Mouse (Mus musculus) retina, postnatal 1 day (tissue): ENCODE measurements around the gene Tmprss6.
A peak's percentile ranks its signal among the peaks of the same experiment; 100 is the strongest.

Source experiments
- DNase-seq: peaks from one replicate; pipeline ENCODE4 v3.0.0-alpha.2; 2012

Gene Tmprss6

GRCm38 (mm10) chr15:78443857-78444256 is 24.6 kb downstream of the Tmprss6 start:
- DNase-seq, result no peak

DNA sequence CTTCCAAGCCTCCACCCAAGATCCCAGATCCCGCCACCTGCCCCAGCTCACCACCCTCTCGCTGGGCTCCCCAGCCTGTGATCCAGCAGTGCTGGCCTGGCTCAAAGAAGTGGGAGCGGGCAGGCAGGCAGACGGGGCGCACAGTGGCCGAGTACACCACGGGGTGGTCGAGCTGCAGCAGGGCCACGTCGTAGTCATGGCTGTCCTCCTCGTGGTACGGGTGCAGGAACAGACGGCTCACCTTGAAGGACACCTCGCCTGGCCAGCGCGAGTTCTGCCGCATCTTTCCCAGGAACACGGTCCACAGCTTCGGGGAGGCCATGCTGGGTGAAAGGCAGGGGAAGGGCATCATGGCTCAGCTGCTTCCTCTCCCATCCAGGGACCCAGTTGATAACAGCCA is 26.2 kb downstream of the Tmprss6 start:
- no peak for DNase-seq

- no peak for DNase-seq
Observed at GRCm38 (mm10) chr15:78438973-78439372, 29.5 kb downstream of the Tmprss6 start.

DNA sequence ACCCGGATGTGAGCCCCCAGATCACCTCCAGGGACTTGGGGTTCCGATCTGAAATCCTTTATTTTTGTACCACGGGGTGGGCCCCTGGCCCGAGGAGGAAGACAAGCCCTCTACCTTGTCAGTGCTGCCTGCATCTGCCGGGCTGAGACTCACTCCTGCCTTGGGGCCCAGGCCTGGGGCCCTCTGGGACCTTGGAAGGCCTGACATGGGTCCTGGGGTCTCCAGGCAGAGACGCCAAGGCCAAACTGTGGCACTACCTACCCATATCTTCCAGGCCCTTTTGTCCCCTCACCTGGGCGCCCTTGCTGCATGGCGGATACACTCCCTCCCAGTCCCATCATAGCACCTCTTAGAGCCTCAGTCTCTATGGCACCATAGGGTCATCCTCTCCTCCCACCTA is 29.9 kb downstream of the Tmprss6 start:
- DNase-seq, result no peak

DNA sequence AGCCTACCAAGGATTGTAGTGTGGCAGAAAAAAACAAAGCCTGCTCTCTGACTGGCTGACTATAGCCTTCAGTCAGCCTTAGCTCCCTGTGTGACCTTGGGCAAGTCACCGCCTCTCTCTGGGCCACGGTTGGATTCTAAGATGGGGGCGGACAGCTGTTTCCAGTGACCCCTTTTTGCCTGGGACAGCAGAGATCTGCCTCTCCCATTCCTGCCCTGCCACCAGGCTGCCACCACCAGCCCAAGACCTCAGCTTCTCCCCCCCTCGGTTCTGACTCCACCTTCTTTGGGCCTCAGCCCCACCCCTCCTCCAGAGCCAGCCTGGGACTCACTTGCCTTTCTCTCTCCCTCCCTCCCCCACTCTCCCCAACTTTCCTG is 30.4 kb downstream of the Tmprss6 start:
- no peak for DNase-seq

DNA sequence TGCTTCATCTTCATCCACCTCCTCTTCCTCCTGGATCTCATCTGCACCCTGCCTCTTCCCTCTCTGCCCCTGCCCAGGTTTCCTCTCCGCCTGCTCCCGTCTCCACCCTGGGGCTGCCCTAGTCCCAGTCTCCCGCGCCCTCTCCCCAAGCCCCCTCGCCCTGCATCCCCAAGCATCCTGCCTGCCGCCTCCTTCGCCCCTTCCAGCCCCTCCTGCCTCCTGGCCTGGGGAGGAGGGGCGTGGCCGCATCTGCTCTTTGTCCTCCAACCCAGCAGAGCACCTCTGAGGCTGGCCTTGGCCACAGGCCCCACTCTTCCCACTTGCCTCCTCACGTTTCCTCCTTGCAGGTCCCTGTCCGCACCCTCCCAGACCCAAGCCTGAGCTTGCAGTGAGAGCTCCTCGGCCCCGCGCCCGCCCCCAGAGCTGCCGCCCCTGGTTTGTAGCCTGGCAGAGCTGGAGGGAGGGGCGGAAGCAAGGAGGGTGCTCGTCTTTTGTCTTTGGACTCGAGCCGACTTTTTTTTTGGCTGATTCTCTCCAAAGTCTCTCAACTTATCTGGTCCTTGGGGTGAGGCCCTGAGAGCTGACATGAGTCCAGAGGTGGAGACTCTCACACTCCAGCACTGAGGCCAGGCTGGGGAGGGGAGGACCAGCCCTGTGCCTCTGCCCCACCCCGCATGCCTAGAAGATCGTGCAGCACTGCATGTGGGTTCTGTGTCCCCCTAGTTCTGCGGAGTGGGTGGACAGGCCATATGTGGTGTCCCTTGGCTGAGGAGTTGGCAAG is 31.0 kb downstream of the Tmprss6 start:
- no peak for DNase-seq

- peak; percentile 89 for DNase-seq
Observed at GRCm38 (mm10) chr15:78436380-78437192, 31.8 kb downstream of the Tmprss6 start.

DNA sequence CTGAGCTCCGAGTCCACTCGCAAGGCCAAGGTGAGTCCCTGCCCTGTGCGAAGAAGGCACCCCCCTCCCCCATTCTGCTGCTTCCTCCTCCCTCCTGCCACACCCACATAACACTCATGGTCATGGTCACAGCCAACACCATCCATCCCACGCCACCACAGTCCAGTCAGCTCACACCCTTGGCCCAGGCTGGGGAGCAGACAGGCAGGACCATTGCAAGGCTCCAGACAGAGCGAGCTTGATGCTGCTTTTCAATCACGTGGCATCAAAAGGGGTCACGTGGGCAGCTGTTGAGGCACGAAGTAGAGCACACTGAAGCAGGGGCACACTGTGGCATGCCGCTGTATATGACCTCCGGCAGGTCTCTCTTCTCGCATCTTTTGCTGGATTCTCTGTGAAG is 32.8 kb downstream of the Tmprss6 start:
- DNase-seq, result no peak

DNA sequence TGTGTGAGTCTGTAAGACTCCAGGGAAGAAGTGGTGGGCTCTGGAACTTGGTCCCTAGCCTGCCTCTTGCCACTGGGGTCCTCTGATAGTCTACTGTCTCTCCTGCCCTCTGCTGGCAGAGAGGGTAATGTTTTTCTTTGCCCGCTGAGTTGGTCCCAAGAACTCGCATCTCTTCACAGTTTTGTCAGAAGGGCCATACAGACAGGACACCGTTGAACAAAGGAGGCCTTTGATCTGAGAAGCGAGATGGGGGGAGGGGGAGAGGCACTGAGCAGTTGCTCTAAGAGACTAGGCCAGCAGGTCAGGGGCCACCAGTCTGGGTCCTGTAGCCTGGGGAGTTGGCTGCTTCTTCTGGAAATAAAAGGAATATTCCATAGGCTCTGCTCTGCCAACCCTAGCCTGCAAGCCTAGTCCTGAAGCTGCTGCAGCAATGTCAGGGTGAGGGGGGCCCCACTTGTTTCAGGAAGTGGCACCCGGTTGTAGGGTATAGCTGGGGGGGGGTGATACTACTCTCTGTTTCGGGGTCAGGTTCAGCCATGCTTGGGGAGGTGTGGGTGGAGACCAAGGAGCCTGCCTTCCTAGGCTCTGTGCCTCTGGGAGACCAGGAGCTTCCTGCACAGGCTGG is 33.4 kb downstream of the Tmprss6 start:
- DNase-seq, result peak; percentile 82

DNA sequence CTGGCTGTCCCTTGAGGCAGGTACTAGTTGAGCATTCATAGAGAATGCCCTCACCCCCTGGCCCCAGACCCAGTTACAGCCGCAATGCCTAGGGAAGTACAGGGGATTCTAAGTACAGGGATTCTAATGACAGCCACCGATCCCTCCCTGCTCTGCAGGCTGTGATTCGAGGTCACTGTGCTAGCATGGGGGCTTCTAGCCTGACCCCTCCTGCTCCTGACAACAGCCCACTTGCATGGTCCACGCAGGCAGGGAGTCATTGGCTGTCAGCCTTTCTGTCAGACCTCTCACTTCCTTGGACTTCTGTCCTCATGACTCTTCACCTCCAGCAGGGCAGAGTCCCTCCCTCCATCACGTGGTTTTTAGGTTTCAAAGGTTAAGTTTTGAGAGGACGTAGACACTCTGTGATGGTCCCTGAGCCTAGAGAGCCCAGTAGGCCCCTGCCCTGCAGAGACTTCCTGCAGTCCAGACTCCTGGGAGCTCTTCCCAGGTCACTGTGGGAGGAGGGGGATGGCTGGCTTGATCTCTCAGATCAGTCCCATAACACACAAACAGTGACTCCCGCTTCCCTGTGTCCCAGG is 36.8 kb downstream of the Tmprss6 start:
- DNase-seq, result no peak

GRCm38 (mm10) chr15:78430874-78431273 is 37.6 kb downstream of the Tmprss6 start:
- no peak for DNase-seq

GRCm38 (mm10) chr15:78429871-78430622 is 38.4 kb downstream of the Tmprss6 start:
- DNase-seq, result no peak

GRCm38 (mm10) chr15:78429139-78429459 is 39.3 kb downstream of the Tmprss6 start:
- DNase-seq, result no peak

DNA sequence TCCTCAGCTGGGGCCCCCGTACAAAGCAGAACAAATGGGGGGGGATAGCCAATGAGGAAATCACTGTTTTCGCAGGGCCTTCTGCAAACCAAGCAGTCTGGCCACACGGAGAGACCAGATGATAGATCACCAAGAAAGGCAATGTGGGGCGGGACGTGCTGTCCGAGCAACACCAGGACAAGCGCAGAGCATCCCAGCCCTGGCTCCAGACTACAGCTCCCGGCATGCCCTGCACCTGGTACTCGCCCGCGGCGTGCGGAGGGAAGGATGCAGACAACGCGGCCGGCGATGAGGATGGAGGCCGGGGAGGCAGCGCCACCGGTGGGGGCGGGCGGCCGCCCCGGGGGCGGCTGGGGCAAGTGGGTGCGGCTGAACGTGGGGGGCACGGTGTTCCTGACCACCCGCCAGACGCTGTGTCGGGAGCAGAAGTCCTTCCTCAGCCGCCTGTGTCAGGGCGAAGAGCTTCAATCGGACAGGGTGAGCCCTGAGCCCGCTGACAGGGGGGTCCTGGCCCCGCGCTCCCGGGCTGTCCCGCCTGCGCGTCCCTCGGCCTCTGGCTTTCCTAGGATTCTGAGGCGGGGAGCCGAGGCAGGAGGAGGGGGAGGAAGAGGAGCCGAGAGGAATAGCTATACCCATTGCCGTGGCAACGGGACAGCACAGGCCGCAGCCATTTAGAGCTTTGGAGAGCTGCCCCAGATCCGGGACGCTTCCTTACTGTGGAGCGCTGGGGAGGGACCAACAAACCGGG is 39.9 kb downstream of the Tmprss6 start, which contains the start of gene Kctd17:
Gene Kctd17 (plus strand): TSS at position 174 of the 748 bp plus-strand sequence.
- peak; percentile 82 for DNase-seq

GRCm38 (mm10) chr15:78425230-78425629 is 43.2 kb downstream of the Tmprss6 start:
- no peak for DNase-seq

DNA sequence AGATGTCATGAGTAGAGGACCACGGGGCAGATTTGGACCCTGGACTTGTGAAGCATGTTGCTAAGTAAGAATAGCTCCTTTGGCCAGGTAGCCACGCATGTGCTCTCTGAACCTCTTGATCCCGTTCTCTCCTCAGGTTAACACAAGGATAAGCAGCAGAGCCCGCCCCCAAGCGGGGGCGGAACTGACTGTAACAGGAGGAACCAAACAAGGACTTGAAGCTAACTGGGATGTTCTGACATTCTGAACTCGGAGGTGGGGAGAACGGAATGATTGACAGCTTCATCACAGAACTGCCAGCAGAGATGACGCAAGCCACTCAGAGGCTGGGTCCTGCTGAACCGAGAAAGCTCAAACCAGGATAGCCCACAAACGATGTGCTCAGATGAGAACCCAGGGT is 43.9 kb downstream of the Tmprss6 start:
- no peak for DNase-seq

GRCm38 (mm10) chr15:78422046-78422956 is 46.1 kb downstream of the Tmprss6 start:
- peak; percentile 88 for DNase-seq

DNA sequence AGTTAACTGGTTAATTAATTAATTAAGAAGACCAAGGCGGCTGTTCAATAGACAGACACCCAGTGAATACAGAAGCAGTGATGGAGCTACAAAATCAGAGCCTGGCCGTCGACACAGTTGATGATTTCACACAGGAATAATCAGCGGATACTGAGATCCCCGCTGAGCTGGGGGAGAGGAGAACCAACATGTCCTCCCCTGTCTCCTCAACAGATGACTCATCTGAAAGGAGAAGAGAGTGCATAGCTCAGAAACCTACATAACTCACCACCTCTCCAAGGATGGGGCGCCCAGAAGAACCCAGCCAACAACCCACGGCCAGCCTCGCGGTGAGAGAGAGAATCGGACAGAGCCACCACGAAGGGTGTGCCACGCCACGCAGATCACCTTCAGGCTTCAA is 48.0 kb downstream of the Tmprss6 start:
- no peak for DNase-seq

DNA sequence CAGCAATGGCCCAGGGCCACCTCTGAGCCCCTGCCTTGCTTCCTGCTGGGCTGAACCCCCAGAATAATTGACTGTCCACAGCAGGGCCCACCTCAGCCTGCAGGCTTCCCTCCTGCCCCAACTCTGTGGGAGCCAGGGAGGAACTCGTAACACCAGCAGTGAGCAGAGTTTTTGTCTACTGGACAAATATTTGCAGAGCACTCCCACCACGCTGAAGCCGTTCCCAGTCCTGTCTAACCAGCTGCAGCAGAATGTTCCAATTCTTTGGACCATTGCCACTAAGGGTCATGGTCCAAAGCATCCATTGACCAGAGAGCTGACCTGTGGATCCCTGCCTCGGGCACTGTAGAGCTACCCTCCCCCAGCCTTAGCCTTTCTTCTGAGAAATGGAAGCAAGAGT is 51.5 kb downstream of the Tmprss6 start:
- no peak for DNase-seq

GRCm38 (mm10) chr15:78414157-78414556 is 54.3 kb downstream of the Tmprss6 start:
- no peak for DNase-seq

GRCm38 (mm10) chr15:78413719-78414117 is 54.7 kb downstream of the Tmprss6 start:
- no peak for DNase-seq
